Mouse (Mus musculus) hindbrain, embryonic 16.5 days (tissue): Measurements from ENCODE around the gene Col4a6. TPM values are rescaled to one million over a fixed set of nuclear protein-coding genes. Genes with fewer than 3 reads are reported as not detected.

Experiments
- ATAC-seq: fragments of 200-750 bp; cut with Nextera tagmentation; 2 replicates; pipeline ENCODE4 v1.8.0; 2017; ENCODE audit warnings: moderate TSS enrichment, moderate library complexity
- H3K27ac ChIP-seq: fragments of 300-500 bp; sonication (generic); 2 replicates; pipeline ENCODE4 v1.5.1; 2014; ENCODE audit warnings: low read depth, mild to moderate bottlenecking, control low read depth, low read length, moderate library complexity
- H3K27me3 ChIP-seq: fragments of 300-500 bp; sonication (generic); replicated peaks from 2 replicates; pipeline ENCODE4 v1.6.1; 2014; ENCODE audit warnings: low read length; ENCODE audit not compliant: control insufficient read depth, insufficient read depth
- H3K36me3 ChIP-seq: fragments of 300-500 bp; sonication (generic); 2 replicates; pipeline ENCODE4 v1.6.1; 2014; ENCODE audit warnings: mild to moderate bottlenecking, low read length, moderate library complexity, mixed read lengths; ENCODE audit not compliant: control insufficient read depth, insufficient read depth
- H3K4me1 ChIP-seq: fragments of 300-500 bp; sonication (generic); 2 replicates; pipeline ENCODE4 v1.6.1; 2014; ENCODE audit warnings: low read depth, low read length; ENCODE audit not compliant: control insufficient read depth, insufficient read depth
- H3K4me2 ChIP-seq: fragments of 300-500 bp; sonication (generic); 2 replicates; pipeline ENCODE4 v1.6.1; 2014; ENCODE audit warnings: mild to moderate bottlenecking, low read length, control low read depth, moderate library complexity
- H3K4me3 ChIP-seq: fragments of 300-500 bp; sonication (generic); 2 replicates; pipeline ENCODE4 v1.5.1; 2014; ENCODE audit warnings: mild to moderate bottlenecking, low read length, control low read depth, moderate library complexity
- H3K9ac ChIP-seq: fragments of 300-500 bp; sonication (generic); 2 replicates; pipeline ENCODE4 v1.6.1; 2014; ENCODE audit warnings: low read depth, mild to moderate bottlenecking, control low read depth, low read length, moderate library complexity
- H3K9me3 ChIP-seq: fragments of 300-500 bp; sonication (generic); 2 replicates; pipeline ENCODE4 v1.6.1; 2014; ENCODE audit warnings: mild to moderate bottlenecking, low read length, moderate library complexity; ENCODE audit not compliant: control insufficient read depth
- WGBS: fragments of 180-500 bp; shearing (Covaris S2); extraction: QIAGEN DNeasy Blood & Tissue Kit; methylation state at CpG from one replicate; pipeline ENCODE4 v1.1.7; 2014; 5-methylcytosine and 5-hydroxymethylcytosine counted together
- polyA plus RNA-seq: library from polyadenylated mRNA; unstranded; fragments of >200 nt; fragmentation: Nextera tagmentation; extraction: Ambion mirVana; gene quantifications from 2 replicates; pipeline ENCODE4 v1.2.1, GENCODE M21; 2015

The Col4a6 gene
- polyA plus RNA-seq, 1 experiment from 2014 or later: 2.9 TPM

DNA sequence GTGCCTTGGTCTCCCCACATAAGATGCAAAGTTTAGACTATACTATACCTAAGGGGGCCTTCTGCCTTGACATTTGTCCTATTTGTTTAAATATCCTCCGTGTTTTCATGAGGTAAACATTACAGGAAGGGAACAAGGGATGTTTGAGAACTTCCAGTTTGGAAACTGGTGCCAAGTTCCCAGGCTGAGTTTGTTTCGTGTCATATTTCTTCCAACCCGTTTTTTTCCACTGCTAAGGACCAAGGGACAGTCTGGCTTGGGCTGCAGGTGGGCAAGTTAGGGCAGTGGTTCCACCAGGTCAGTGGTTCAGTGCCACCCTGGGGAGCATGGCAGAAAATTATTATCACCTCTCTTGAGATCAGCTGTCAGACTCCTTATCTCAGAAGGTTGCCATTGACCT is 158.1 kb downstream of the Col4a6 start:
- Histone ChIP-seq H3K9ac (no peak overlapping the region), H3K4me1 (no peaks in the 10 kb centered on the region), H3K36me3 (no peaks in the 10 kb centered on the region), H3K4me2 (no peak overlapping the region), H3K9me3 (no peaks in the 10 kb centered on the region), H3K4me3 (no peak overlapping the region), H3K27me3 (0 out of 2 replicates have a peak, but pooled peaks cover 4% of the 10 kb centered on the region), H3K27ac (no peak overlapping the region)
- ATAC-seq: no peak
- 56% methylated on average over 3 of the region's 3 CpGs for WGBS

DNA sequence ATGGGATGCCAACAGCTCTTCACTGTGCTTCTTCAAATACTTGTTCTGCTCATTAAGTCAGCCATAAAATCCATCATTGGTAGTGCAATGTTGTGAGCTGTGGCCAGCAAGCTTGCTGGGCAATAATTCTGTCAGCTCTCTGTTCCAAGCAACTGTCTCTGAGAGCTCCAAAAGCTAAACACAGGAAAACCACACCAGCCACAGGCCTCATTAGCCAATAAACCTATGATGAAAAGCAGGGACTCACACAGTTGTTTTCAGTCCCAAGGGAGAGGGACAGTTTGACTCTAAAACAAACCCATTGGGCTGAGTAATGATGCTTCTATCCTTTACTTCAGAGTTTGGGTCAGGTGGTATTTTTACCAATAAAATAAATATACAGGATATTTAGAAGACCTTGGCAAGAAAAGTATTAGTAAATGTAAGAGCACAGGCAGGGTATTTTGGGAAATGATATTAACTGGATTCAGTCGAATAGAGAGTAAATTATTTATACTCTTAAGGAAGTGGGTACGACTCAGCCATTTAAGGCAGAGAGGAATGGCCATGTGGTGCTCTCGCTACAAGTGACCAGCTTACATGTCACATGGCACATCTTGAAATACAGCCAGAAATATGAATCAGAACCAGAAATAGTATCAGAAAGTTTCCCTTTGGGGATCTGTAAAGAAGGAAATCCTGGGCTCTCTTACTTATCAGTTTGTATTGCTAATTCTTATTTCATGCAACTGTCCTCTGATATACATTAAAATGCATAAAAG is 181.0 kb downstream of the Col4a6 start:
- Histone ChIP-seq H3K27ac (no peak overlapping the region), H3K27me3 (no peaks in the 10 kb centered on the region), H3K9me3 (no peaks in the 10 kb centered on the region), H3K4me3 (no peak overlapping the region), H3K9ac (no peak overlapping the region), H3K4me2 (no peak overlapping the region), H3K36me3 (no peaks in the 10 kb centered on the region), H3K4me1 (no peaks in the 10 kb centered on the region)
- ATAC-seq: no peak
- WGBS: 74% methylated on average over 3 of the region's 3 CpGs

- H3K36me3 ChIP-seq: no peaks in the 10 kb centered on the region
- ATAC-seq: no peak
- H3K27ac ChIP-seq: no peak overlapping the region
- no peak overlapping the region for H3K4me2 ChIP-seq
- H3K4me1 ChIP-seq: no peaks in the 10 kb centered on the region
- WGBS: 94% methylated on average over 2 of the region's 2 CpGs
- no peaks in the 10 kb centered on the region for H3K9me3 ChIP-seq
- no peak overlapping the region for H3K9ac ChIP-seq
- no peaks in the 10 kb centered on the region for H3K27me3 ChIP-seq
- H3K4me3 ChIP-seq: no peak overlapping the region
These were observed 197.5 kb downstream of the Col4a6 start for GRCm38 (mm10) chrX:141276397-141276796.

- no peak for ATAC-seq
- no peak overlapping the region for H3K9ac ChIP-seq
- H3K4me1 ChIP-seq: no peaks in the 10 kb centered on the region
- H3K27ac ChIP-seq: no peak overlapping the region
- 35% methylated on average over 1 of the region's 1 CpGs for WGBS
- no peak overlapping the region for H3K4me2 ChIP-seq
- no peaks in the 10 kb centered on the region for H3K36me3 ChIP-seq
- no peaks in the 10 kb centered on the region for H3K9me3 ChIP-seq
- H3K4me3 ChIP-seq: no peak overlapping the region
- H3K27me3 ChIP-seq: peaks cover 3% of the 10 kb centered on the region; the same call in 1 of the 2 replicates
These were observed 207.9 kb downstream of the Col4a6 start for GRCm38 (mm10) chrX:141265986-141266385.

- WGBS: 70% methylated on average over 1 of the region's 1 CpGs
- Histone ChIP-seq H3K9me3 (no peaks in the 10 kb centered on the region), H3K36me3 (no peaks in the 10 kb centered on the region), H3K27me3 (no peaks in the 10 kb centered on the region; the same call in 1 of the 2 replicates), H3K4me3 (no peak overlapping the region), H3K9ac (no peak overlapping the region), H3K27ac (no peak overlapping the region), H3K4me1 (no peaks in the 10 kb centered on the region), H3K4me2 (no peak overlapping the region)
- ATAC-seq: no peak
These were observed 224.2 kb downstream of the Col4a6 start for GRCm38 (mm10) chrX:141249636-141250035.

DNA sequence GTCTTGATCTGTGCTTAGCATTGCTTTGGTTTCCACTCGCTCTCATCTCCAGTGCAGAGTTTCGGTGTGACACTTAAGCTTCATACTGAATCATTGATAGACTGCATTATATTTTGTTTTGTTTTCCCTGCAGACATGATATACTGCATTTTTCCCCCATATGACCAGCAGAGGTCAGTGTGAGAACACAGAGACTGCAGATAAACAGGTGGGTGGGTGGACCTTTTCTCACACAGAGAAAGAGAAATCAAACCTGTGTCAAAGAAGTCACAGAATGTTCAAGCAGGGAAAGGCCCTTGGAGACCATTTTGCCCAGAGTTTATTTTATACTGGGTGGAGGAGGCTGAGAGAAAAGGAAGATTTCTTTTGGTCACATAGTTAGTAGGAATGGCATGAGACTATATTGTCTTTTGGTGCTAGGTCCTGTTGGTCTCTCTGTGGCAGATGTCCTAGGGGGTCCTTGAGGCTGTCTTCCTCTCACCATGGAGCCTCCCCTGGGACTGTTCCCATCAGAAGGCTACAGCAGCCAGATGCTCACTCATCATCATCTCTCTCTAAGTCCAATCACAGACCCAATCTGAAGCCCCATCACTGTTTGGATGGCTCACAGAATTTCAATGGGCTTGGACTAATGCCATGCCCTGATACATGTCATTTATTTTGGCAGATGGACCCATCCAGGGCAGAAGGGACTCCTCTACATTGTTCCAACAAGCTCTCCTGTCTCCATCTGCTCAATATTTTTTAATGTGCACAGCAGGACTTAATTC is 237.1 kb downstream of the Col4a6 start:
- 49% methylated on average over 2 of the region's 2 CpGs for WGBS
- Histone ChIP-seq H3K9me3 (no peaks in the 10 kb centered on the region), H3K36me3 (no peaks in the 10 kb centered on the region), H3K27me3 (no peaks in the 10 kb centered on the region), H3K27ac (no peak overlapping the region), H3K4me2 (no peak overlapping the region), H3K4me1 (no peaks in the 10 kb centered on the region), H3K4me3 (no peak overlapping the region), H3K9ac (no peak overlapping the region)
- peak; percentile 61 for ATAC-seq

- Histone ChIP-seq H3K9ac (no peak overlapping the region), H3K27me3 (peaks cover 10% of the 10 kb centered on the region; the same call in 1 of the 2 replicates), H3K4me2 (no peak overlapping the region), H3K36me3 (no peaks in the 10 kb centered on the region), H3K4me3 (no peak overlapping the region), H3K4me1 (no peaks in the 10 kb centered on the region), H3K9me3 (no peaks in the 10 kb centered on the region), H3K27ac (no peak overlapping the region)
- ATAC-seq: no peak
- WGBS: 91% methylated on average over 2 of the region's 2 CpGs
These were observed 245.7 kb downstream of the Col4a6 start for GRCm38 (mm10) chrX:141228169-141228568.

DNA sequence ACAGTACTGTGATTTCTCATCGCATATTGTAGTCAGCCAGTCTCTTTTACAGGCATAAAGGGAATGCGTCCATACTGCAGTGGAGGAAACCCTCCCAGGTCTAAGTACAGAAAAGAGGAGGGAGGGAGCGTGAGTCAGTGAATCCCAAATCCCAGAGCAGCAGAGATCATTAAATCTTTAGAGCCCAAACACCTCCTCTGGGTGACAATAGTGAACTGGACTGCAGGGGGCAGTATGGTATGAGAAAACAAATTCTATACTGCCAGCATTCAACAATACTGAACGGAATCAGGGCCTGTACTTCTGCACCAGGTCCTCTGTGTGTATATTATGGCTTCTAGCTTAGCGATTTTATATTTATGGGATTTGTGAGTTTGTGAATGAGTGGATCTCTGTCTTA is 261.1 kb downstream of the Col4a6 start:
- WGBS: 35% methylated on average over 5 of the region's 5 CpGs
- Histone ChIP-seq H3K27me3 (no peaks in the 10 kb centered on the region; the same call in 1 of the 2 replicates), H3K9ac (no peak overlapping the region), H3K27ac (no peak overlapping the region), H3K4me3 (no peak overlapping the region), H3K4me1 (no peaks in the 10 kb centered on the region), H3K36me3 (no peaks in the 10 kb centered on the region), H3K4me2 (no peak overlapping the region), H3K9me3 (no peaks in the 10 kb centered on the region)
- ATAC-seq: peak; percentile 84

- no peaks in the 10 kb centered on the region for H3K36me3 ChIP-seq
- no peaks in the 10 kb centered on the region; the same call in 1 of the 2 replicates for H3K27me3 ChIP-seq
- no peak overlapping the region for H3K9ac ChIP-seq
- H3K4me3 ChIP-seq: no peak overlapping the region
- no peak for ATAC-seq
- no peaks in the 10 kb centered on the region for H3K4me1 ChIP-seq
- 85% methylated on average over 3 of the region's 3 CpGs for WGBS
- H3K27ac ChIP-seq: no peak overlapping the region
- no peaks in the 10 kb centered on the region for H3K9me3 ChIP-seq
- H3K4me2 ChIP-seq: no peak overlapping the region
These were observed 274.9 kb downstream of the Col4a6 start for GRCm38 (mm10) chrX:141198993-141199392.
